Mouse (Mus musculus) heart, postnatal 4 days (tissue): ENCODE measurements at regions not wholly inside any gene's neighbourhood (a gene's known extent, or its start where the extent isn't known, plus 50 kb on each side); places are given as distances from the start of the nearest gene placed in this dataset.
A peak's percentile ranks its signal among the peaks of the same experiment; 100 is the strongest.

Source experiments
- DNase-seq: peaks from one replicate; pipeline ENCODE4 v3.0.0; 2021

- no peak for DNase-seq
Measured at GRCm38 (mm10) chr3:101691937-101692604, 87.6 kb upstream of the Atp1a1 start.

DNA sequence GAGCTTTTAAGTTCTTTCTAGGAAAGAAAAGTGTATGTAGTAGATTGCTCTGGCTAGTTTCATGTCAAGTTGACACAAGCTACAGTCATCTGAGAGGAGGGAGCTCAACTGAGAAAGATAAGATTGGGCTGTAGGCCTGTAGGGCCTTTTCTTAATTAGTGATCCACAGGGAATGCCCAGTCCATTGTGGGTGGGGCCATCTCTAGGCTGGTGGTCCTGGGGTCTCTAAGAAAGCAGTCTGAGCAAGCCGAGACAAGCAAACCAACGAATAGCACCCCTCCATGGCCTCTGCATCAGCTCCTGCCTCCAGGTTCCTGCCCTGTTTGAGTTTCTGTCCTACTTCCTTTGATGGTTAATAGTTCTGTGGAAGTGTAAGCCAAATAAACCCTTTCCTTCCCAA, 86.3 kb upstream of the Atp1a1 start:
- DNase-seq: no peak

GRCm38 (mm10) chr3:101690222-101690621, 85.7 kb upstream of the Atp1a1 start:
- DNase-seq: no peak

GRCm38 (mm10) chr3:101685203-101685602, 80.7 kb upstream of the Atp1a1 start:
- DNase-seq: no peak

DNA sequence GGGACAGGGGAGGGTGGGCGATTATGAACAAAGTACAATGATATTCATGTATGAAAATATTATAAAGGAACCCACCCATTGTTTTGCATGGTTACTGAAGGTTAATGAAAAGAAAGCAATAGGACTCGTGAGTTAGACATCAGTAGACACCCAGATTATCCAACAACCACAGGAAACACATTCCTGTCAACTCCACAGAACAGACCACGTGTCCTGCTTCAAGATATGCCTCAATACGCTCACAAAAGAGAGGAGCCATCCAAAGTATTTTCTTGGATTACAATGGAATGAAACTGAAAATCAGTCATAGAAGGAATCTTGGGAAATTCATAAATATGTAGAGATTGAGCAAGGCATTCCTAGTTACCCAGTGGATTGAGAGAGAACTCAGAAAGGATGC, 68.5 kb upstream of the Atp1a1 start:
- no peak for DNase-seq

DNA sequence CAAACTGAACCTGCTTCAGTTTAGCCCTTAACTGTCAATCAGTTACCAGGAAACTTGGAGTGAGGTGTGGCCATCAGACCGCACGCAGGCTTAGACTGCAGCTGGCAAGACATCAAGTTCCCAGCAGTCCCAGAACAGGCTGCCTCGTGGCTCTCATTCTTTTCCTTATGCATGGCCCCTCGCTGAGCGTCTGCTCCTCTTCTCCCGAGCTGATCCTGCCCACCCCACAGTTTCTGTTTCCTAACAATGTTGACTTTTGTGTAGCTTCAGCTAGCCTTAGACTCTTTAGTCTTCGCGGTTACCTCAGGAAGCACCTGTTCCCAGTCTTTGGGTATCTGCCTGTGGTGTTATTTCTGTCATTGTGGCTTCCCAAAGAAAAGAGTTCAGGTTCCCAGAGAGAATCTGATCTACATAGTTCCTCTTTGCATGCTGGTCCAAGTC, 66.1 kb upstream of the Atp1a1 start:
- DNase-seq: peak; percentile 45

GRCm38 (mm10) chr3:101669743-101670142, 65.3 kb upstream of the Atp1a1 start:
- no peak for DNase-seq

DNA sequence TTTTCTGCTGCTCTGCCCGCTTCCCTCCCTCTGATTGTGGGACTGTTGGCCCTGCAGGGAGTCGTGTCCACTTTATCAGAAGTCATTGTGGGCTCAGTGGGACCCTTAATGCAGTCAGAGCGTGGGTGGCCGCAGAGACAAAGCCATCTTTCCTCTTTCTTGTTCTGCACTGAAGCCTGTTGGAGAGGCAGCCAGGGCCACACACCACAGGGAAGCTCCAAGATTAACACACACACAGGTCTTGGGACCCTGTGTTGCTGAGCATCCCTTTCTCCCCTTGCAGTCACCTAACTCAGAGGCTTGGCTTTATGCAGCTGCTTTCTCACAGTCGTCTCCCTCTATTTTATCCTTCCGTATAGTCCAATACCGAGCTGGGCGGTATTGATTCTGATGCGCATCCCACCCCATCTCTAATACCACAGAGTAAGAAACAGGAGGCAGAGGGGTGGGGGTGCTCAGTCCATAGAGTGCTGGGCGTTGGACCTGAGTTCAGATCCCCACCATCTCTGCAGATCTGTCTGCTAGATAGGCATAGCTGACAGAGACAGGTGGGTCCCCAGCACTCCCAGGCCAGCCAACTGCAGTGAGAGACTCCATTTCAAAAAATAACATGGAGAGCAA, 63.4 kb upstream of the Atp1a1 start:
- no peak for DNase-seq

- DNase-seq: no peak
Measured at GRCm38 (mm10) chr3:101667186-101667585, 62.7 kb upstream of the Atp1a1 start.

GRCm38 (mm10) chr3:101666583-101666982, 62.1 kb upstream of the Atp1a1 start:
- DNase-seq: no peak

- DNase-seq: peak; percentile 7
Measured at GRCm38 (mm10) chr3:101661184-101661992, 56.9 kb upstream of the Atp1a1 start.

GRCm38 (mm10) chr3:101660635-101661034, 56.2 kb upstream of the Atp1a1 start:
- no peak for DNase-seq

DNA sequence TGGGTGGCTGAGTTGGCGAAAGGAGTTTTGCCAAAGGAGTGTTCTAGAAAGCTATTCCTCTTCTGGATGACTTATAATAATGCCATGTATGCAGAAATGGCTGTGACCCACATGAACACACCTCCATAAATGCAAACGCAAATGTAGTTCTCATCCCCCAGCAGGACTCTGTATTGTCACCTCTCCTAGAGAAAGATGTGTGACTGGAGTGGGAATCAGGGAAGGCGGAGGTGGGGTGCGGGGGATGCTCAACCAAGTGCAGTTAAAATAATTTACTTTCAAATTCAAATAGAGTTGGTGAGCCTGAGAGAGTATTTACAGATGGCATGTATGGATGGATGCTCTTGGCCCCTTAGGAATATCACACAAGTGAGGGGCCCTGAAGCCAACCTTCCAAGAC, 55.7 kb upstream of the Atp1a1 start:
- DNase-seq: no peak

DNA sequence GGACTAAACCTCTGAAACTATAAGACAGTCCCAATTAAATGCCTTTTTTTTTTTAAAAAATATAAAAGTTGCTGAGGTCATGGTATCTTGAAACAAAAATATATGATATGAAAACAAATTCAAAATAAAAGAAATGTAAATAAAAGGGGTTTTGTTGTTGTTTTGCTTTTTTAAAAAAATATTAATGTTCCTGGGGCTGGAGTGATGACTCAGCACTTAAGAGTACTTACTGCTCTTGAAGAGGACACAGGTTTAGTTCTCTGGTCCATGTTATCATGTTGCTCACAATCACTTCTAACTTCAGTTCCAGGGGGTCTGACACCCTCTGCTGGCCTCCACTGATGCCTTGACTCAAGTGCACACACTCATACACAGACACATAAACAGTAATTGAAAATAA, 53.5 kb upstream of the Atp1a1 start:
- DNase-seq: no peak

DNA sequence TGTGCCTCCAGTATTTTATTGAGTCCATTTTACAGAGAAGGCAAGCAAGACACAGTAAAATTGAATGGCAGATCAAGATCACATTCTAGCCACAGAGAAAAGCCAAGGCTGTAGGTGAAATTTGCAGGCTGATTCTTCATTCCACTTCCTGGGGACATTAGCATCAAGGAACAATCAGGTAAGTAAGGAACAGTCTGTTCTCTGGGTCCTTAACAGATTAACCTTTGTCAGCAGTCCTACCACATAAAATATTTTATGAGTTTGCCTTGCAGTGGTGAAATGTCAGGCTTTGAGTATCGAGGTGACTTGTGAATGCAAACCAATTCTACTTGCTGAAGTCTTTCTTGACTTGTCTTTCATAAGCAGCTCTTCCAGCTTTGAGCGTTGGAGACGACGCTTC, 50.2 kb upstream of the Atp1a1 start:
- DNase-seq: no peak
